Mouse (Mus musculus): ENCODE measurements around the gene Ptpn1.

GRCm38 (mm10) chr2:167947251-167947650, 15.4 kb downstream of the Ptpn1 start:
- TF ChIP-seq EP300 (IDR thresholded peaks at IDR 0.05; ENCODE audit: low read length): no peak
- TF ChIP-seq POLR2A (IDR thresholded peaks at IDR 0.05; ENCODE audit: low read depth, low read length): no peak
- no peak for TF ChIP-seq USF2 (conservative IDR thresholded peaks at IDR 0.05; ENCODE audit: low read depth, low read length)
- TF ChIP-seq E2F4 (IDR thresholded peaks at IDR 0.05; ENCODE audit: insufficient replicate concordance, low read depth, low read length): no peak
- no peak for TF ChIP-seq SIN3A (IDR thresholded peaks at IDR 0.05; ENCODE audit: low read length)
- TF ChIP-seq CTCF (conservative IDR thresholded peaks at IDR 0.05 in 1 of 2, IDR thresholded peaks at IDR 0.05 in 1 of 2; ENCODE audit: low read depth in 2 of 2, low read length in 2 of 2): no peak
- no peak for TF ChIP-seq CHD2 (IDR thresholded peaks at IDR 0.05; ENCODE audit: low read length)
- no peak for TF ChIP-seq RAD21 (IDR thresholded peaks at IDR 0.05; ENCODE audit: low read depth, low read length)

All from CH12.LX (cell line).